Mouse (Mus musculus): Measurements from ENCODE around the gene Ip6k1. TPM values are rescaled to one million over a fixed set of nuclear protein-coding genes. Genes with fewer than 3 reads are reported as not detected.

The Ip6k1 gene
- 116 and 132 TPM in 2 replicates for polyA plus RNA-seq (2012; rRNA removed)

DNA sequence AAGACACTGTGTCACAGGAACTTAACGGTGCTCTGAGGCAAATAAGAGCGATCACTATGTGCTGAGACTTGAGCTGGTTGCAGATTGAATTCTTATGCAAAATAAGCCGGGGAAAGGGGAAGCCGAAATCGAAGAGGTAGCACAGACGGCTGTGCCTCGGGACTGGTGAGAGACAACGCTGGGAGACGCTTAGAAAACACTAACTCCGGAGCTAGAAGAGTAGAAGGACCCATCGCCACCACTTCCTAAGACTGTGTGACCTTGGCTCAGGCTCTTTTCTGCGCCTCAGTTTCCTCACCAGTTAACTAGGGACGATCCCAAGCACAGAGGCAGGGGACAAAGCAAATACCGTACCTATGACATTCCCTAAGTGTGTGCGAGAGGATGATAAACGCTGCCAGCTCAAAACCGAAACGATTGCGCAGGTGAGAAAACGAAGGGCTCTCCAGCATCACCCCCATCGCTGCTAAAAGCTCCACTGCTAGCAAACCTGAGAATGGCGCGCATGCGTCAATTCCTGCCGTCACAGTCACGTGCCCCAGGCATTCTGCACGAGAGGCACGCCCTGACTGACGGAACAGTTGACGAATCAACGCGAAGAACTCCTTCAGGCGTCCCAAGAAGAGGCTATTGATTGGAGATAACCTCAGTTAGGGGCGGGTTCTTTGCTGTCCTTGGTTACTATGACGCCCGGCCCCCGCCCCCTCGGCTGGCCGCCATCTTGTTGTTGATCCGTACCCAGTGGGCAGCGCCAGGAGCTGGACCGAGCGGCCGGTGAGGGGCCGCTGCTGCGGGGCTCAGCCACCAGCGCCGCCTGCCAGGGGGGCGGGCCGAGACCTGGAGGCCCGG lies at the start of gene Ip6k1:
Ip6k1 (plus strand) TSS at position 580 of the 849 bp plus-strand sequence.
- Histone ChIP-seq H3K4me3 (replicated peaks; ENCODE audit: extremely low read depth, low read depth, low read length) (peak within 1 kb of the TSS; percentile 90), H3K4me1 (ENCODE audit: control insufficient read depth, insufficient read depth, low read length) (peaks cover 12% of the 10 kb centered on the region)
- TF ChIP-seq POLR2A (IDR thresholded peaks at IDR 0.05; ENCODE audit: borderline replicate concordance, extremely low read depth, low read depth, low read length): peak; percentile 94; the same call in 1 of the 2 replicates
- TF ChIP-seq CTCF (IDR thresholded peaks at IDR 0.05; ENCODE audit: insufficient read depth, low read length): no peak
- peak; percentile 100 for DNase-seq
- under 1% methylated on average over 51 of the region's 51 CpGs for WGBS

DNA sequence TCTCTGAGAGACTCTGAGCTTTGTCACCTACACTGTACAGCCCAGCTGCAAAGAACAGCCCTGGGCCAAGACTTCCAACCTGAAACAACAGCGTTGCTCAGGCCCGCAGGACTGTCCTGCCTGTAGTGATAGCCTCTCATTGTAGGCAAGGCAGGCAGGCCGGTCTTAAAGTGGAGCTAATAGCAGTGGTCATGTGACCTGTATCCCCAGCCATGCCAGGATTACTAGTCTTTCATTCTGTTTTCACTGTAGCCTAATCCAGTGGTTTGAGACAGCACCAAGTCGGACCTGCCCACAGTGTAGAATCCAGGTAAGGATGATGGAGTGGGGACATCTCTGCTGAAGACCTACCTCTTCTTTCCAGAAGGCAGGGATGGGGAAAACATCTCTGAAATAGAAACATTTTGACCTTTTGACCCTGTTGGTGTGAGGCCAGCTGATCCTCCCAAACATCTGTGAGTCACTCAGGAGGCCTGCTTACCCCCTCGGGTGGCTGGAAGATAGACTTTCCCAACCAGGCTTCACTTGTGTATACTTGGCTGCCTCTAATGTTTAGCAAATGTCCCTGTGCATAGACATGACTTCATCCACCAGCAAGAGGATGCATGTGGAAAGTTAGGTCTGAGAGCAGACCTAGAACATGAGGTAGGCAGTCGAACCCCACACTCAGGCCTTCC lies 46.5 kb upstream of the Ip6k1 start:
- WGBS: 73% methylated on average over 6 of the region's 6 CpGs
- TF ChIP-seq POLR2A (IDR thresholded peaks at IDR 0.05; ENCODE audit: borderline replicate concordance, extremely low read depth, low read depth, low read length) (no peak), CTCF (IDR thresholded peaks at IDR 0.05; ENCODE audit: insufficient read depth, low read length) (no peak)
- Histone ChIP-seq H3K4me1 (ENCODE audit: control insufficient read depth, insufficient read depth, low read length) (no peaks in the 10 kb centered on the region), H3K4me3 (replicated peaks; ENCODE audit: extremely low read depth, low read depth, low read length) (no peak overlapping the region)
- no peak for DNase-seq

DNA sequence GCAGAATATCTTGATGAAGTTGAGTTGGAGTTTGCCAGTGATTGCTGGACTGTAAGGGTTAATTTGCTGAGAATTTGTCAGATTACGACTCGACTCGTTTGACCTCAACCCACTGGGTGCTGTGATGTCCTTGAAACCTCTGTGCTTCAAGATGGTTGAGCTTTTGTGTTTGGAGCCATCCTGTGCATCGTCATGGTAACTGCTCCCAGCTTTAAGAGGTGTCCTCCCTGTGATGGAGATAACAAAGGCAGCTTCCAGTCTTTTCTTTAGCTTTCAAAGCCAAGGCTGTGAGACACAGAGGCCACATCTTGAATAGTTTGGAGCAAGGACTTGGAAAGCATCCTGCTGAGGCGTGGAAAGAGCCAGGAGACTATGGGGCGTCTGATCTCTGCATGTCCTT lies 45.2 kb upstream of the Ip6k1 start:
- WGBS: 69% methylated on average over 6 of the region's 6 CpGs
- Histone ChIP-seq H3K4me3 (replicated peaks; ENCODE audit: extremely low read depth, low read depth, low read length) (no peak overlapping the region), H3K4me1 (ENCODE audit: control insufficient read depth, insufficient read depth, low read length) (no peaks in the 10 kb centered on the region)
- TF ChIP-seq CTCF (IDR thresholded peaks at IDR 0.05; ENCODE audit: insufficient read depth, low read length) (no peak), POLR2A (IDR thresholded peaks at IDR 0.05; ENCODE audit: borderline replicate concordance, extremely low read depth, low read depth, low read length) (no peak)
- no peak for DNase-seq

DNA sequence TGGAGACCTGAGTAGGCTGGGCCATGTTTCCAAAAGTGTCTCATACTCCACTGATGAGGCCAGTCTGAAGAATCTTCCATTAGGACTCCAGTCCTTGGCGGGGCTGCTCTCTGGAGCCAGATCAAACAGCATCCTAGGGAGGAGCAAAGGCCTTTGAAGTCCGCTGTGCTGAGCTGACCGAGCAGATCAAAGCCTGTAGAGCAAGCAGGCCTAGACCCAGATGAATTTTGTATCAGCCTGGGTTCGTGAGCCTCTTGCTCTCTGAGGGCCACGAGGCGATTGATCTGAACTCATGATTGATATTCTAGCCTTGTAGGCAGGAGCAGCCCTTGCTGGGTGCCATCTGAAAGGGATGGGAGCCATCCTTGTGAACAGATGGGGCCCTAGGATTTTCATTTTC lies 42.4 kb upstream of the Ip6k1 start:
- Histone ChIP-seq H3K4me3 (replicated peaks; ENCODE audit: extremely low read depth, low read depth, low read length) (no peak overlapping the region), H3K4me1 (ENCODE audit: control insufficient read depth, insufficient read depth, low read length) (no peaks in the 10 kb centered on the region)
- TF ChIP-seq CTCF (IDR thresholded peaks at IDR 0.05; ENCODE audit: insufficient read depth, low read length) (no peak), POLR2A (IDR thresholded peaks at IDR 0.05; ENCODE audit: borderline replicate concordance, extremely low read depth, low read depth, low read length) (no peak)
- DNase-seq: no peak
- 67% methylated on average over 6 of the region's 6 CpGs for WGBS

DNA sequence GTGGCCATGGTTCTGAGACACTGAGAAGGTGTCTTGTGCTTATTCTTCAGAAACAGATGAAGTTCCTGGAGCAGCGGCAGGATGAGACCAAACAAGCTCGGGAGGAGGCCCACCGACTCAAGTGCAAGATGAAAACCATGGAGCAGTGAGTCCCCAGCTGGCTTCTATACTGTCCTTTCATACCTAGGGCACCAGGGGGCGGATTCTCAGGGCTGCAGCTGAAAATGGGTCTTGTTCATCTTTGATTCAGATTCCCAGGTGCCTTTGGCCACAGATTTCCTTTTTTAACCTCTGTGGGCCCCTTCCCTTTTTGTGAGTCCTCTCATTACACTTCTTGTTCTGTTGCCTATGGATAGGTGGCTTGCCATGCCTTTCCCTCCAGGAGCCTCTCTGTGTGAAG lies 41.4 kb upstream of the Ip6k1 start:
- no peak for DNase-seq
- 69% methylated on average over 4 of the region's 4 CpGs for WGBS
- TF ChIP-seq CTCF (IDR thresholded peaks at IDR 0.05; ENCODE audit: insufficient read depth, low read length): no peak
- no peak for TF ChIP-seq POLR2A (IDR thresholded peaks at IDR 0.05; ENCODE audit: borderline replicate concordance, extremely low read depth, low read depth, low read length)
- Histone ChIP-seq H3K4me1 (ENCODE audit: control insufficient read depth, insufficient read depth, low read length) (no peaks in the 10 kb centered on the region), H3K4me3 (replicated peaks; ENCODE audit: extremely low read depth, low read depth, low read length) (no peak overlapping the region)

DNA sequence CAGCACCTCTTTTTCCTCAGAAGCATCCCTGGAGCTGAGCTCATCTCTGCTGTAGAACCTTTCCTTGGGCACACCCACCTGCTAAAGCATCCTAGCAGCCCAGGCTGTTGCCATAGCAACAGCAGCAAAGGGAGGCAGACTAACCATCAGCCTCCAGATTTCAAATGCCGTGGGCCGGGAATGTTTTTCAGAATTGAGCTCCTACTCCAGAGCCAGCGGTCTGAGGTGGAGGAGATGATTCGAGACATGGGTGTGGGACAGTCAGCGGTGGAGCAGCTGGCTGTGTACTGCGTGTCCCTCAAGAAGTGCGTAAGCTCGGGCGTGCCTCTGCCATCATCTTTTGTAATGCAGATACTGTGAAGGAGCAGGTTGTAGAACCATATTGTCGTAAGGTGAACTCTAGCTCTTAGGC lies 40.9 kb upstream of the Ip6k1 start:
- WGBS: 87% methylated on average over 10 of the region's 10 CpGs
- Histone ChIP-seq H3K4me3 (replicated peaks; ENCODE audit: extremely low read depth, low read depth, low read length) (no peak overlapping the region), H3K4me1 (ENCODE audit: control insufficient read depth, insufficient read depth, low read length) (no peaks in the 10 kb centered on the region)
- DNase-seq: no peak
- no peak for TF ChIP-seq POLR2A (IDR thresholded peaks at IDR 0.05; ENCODE audit: borderline replicate concordance, extremely low read depth, low read depth, low read length)
- TF ChIP-seq CTCF (IDR thresholded peaks at IDR 0.05; ENCODE audit: insufficient read depth, low read length): no peak

DNA sequence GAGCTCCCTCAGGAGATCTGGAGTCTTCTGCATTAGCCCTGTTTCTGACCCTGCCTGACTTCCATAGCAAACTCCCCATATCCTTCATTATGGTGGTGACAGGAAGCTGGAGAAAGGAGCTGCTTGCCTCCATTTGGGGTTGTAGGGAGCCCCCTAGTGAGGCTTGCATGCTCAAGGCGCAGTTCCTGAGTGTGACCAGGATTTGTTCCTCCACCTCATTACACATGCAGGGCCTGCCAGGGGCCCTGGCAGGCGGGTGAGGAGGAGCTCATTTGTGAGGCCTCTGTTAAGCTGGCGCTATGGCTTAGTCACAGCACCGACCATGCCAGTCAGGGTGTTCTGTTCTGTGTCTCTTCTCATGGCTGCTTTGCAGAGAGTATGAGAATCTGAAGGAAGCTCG lies 40.4 kb upstream of the Ip6k1 start:
- Histone ChIP-seq H3K4me3 (replicated peaks; ENCODE audit: extremely low read depth, low read depth, low read length) (no peak overlapping the region), H3K4me1 (ENCODE audit: control insufficient read depth, insufficient read depth, low read length) (no peaks in the 10 kb centered on the region)
- TF ChIP-seq POLR2A (IDR thresholded peaks at IDR 0.05; ENCODE audit: borderline replicate concordance, extremely low read depth, low read depth, low read length) (no peak), CTCF (IDR thresholded peaks at IDR 0.05; ENCODE audit: insufficient read depth, low read length) (peak; percentile 13; the same call in 1 of the 2 replicates)
- 68% methylated on average over 5 of the region's 5 CpGs for WGBS
- DNase-seq: no peak

DNA sequence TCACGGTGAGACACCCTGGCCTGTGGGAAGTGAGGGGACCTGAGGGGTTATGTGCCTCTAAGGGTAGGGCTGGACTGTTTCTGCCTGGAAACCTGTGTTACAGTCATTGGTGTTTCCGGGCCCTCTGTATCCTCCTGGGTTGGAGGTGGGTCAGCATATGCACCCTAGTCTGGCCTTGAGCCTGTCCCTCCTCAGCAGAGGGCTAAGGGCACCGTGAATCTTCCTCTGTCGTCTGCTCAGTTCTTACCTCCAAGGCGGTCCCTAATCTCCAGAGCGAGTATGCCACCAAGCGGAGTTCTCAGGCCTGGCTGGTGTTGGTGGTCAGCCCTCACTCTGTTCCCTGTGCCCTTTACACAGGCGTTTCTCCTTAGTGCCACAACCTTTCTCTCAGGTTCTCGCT lies 39.4 kb upstream of the Ip6k1 start:
- TF ChIP-seq POLR2A (IDR thresholded peaks at IDR 0.05; ENCODE audit: borderline replicate concordance, extremely low read depth, low read depth, low read length): no peak
- TF ChIP-seq CTCF (IDR thresholded peaks at IDR 0.05; ENCODE audit: insufficient read depth, low read length): no peak
- H3K4me3 ChIP-seq (replicated peaks; ENCODE audit: extremely low read depth, low read depth, low read length): no peak overlapping the region
- no peak for DNase-seq
- WGBS: 94% methylated on average over 9 of the region's 9 CpGs
- no peaks in the 10 kb centered on the region; the same call in 1 of the 2 replicates for H3K4me1 ChIP-seq (ENCODE audit: control insufficient read depth, insufficient read depth, low read length)

DNA sequence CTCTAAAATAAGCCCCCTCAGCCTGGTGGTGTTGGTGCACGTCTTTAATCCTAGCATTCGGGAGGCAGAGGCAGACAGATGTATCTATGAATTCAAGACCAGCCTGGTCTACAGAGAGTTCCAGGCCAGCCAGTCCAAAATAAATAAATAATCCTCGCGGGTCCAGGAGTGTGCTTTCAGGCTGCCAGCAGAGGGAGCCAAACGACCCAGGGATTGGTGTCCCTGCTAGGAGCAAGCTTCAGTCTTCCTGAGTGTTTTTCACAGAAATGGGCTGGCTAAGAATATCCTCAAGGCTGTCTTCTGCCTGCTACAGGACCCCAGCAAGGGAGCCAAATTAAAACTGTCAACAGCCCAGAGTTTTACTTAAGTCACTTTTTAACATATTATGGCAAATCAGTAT lies 38.6 kb upstream of the Ip6k1 start:
- TF ChIP-seq CTCF (IDR thresholded peaks at IDR 0.05; ENCODE audit: insufficient read depth, low read length) (peak; percentile 97), POLR2A (IDR thresholded peaks at IDR 0.05; ENCODE audit: borderline replicate concordance, extremely low read depth, low read depth, low read length) (no peak)

More for the DNA sequence above, 38.6 kb upstream of the Ip6k1 start:
- Histone ChIP-seq H3K4me3 (replicated peaks; ENCODE audit: extremely low read depth, low read depth, low read length) (no peak overlapping the region), H3K4me1 (ENCODE audit: control insufficient read depth, insufficient read depth, low read length) (no peaks in the 10 kb centered on the region; the same call in 1 of the 2 replicates)
- 12% methylated on average over 5 of the region's 5 CpGs for WGBS
- peak; percentile 70 for DNase-seq

Data from lung, adult 2 months (tissue).